Mouse (Mus musculus): ENCODE data around the gene Stard3.

Stard3 gene

DNA sequence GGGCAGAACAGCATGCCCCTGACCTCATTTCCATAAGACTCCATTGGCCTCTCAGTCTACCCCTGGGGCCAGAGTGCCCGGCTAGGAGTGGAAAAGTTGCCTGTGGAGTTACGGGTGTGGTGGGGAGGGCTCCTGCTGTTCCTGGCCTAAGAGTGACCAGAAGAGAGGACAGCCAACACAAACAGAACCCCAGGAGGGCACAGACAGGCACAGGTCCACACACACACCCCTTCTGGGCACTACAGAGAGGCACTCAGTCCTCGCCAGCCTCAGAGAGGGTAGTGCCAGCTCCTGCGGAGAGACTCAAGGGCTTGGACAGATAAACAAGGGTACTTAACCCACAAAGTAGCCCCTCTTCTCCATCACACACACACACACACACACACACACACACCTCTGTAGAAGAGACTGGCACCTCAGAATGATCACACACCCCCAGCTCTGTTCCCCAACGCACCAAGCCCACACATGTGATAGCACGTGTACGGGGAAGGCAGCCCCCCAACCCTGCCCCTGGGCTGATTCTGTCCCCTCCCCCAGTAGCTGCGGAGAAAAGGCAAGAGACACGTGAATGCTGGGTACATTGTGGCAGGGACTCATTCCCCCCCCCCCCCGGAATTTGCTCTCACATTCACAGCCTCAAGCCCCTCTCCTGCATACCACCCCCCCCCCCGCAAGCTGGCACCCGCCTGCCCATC is 10.6 kb upstream of the Stard3 start:
- no peak for DNase-seq (ENCODE audit: low spot score in 2 of 2)

DNA sequence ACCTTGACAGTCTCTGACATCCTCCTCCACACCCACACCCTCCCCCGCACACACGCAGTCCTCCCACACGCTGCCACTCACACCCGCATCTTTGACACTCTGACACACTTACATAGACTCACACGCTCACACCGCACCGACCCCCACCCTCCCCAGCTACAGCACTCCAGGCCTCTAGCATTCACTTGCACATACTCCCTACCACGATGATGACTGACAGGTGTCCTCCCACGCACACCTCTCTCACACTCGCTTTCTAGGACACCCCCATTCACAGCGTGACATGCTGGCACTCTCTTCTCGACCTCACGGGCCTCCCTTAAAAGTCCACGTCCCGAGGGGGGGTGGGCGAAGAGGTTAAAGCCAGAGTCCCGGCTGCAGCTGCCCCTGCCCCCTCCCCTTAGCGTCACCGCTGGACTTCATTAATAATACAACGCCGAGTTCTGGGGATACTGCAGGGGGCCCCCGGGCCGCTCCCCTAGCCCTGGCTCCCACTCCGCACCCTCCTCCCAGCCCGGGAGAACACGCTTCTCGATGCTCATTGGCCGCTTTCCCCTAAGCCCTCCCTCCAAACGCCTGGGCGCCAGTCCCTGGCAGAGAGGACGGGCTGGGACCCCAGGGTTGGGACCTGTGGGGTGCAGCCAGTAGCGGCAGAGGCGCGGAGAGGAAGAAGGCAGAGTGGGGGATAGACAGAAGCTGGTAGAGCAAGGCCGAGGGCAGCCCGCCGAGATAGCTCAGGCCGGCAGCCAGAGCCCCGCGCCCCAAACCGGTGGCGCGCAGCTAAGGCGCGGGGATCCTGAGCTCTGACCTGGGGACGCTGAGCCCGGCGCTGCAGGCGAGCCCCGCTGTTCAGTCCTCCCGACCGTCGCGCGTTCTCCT is 9.8 kb upstream of the Stard3 start, which contains the start of gene Ppp1r1b:
TSS of gene Ppp1r1b (plus strand) at position 322 of the 879 bp plus-strand sequence.
- no peak for DNase-seq (ENCODE audit: low spot score in 2 of 2)

DNA sequence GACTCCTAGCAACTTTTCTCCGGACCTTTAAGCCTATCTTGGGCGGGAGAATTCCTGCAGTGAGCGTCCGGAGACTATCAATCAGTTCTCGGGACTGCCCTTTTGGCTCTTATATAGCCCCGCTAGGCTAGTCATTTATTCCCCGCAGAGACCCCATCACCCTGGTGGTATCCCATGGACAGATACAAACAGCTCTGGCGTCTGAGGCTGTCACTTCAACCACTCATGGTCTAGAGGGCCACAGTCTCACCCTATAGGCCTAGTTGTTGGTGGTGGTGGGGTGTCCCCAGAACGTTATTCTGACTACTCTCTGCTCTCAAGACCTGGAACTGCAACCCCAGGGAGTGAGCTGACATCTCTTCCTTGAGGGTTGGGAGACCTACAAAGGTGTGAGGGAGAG is 8.9 kb upstream of the Stard3 start:
- no peak for DNase-seq (ENCODE audit: low spot score in 2 of 2)

DNA sequence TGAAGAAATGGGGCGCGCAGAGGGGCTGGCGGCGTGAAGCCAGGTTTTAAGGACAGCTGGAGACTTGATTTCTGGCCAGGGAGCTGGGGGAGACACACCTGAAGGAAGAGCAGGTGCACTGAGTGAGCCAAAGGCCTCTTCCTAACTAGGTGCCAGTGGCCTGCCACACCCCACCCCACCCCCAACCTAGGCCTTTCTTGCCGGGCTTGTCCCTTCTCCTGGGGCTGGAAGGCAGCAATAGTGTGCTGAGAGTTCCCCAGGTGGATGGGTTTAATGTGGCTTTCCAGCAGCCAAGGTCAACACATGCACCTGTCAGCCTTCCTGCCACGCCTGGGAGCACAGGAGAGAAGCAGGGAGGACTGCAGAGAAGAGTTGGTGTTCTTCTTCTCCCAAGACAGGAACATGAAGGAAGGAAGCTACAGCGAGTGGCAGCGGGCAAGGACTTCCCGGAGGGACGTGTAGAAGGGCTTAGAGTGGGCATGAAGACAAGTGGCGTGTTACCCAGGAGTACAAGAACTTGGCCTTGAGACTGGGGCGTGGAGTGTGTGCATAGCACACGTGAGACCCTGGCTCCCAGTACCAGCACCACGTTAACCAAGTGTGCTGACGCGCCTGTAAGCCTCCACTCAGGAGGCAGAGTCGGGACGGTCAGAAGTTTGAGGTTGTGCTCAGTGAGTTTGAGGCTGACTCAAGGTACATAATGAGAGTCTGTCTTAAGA is 5.7 kb upstream of the Stard3 start:
- no peak for DNase-seq (ENCODE audit: low spot score in 2 of 2)

DNA sequence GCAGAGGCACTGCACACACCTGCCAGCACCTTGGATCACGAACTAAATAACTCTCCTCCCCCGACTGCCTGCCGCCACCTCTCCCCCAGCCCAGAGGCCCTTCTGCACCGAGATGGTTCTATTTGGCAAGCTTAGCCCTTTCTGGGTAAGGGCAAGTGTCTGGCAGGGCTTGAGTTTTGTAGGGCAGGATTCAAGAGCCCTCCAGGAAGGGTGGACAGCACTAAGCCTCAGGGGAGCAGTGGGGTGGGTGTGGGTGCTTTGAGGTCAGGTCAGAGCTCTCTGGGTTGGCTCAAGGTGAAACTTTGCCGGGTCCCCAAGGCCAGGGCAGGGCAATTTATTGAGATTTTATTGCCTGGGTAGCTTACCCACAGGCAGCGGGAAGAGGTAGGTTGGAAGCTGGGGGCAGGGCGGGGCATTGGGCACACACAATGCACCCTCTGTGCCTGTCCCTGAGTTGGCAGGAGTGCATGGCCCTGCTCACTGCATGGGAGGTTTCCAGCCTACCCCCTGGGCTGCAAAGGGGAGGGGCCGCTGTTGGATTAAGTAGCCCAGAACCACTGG is 4.4 kb upstream of the Stard3 start:
- DNase-seq (ENCODE audit: low spot score in 2 of 2), result no peak

DNA sequence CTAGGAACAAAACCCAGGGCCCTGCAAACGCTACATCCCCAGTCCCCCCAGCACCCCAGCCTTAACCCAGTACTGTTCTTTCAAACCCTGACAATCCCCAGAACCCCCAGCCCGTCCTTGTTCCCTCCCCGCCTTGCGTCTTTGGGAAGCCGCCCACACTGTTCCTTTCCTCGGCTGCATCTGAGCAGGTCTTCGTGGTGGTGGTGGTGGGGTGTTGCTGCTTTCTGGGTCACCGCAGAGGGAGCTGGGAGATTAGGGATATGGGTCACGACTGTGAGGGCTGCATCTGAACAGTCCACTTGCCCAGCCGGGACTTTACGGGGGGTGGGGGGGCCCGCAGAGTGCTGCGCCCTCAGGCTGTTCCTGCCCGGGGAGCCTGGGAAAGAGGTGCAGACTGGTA is 3.7 kb upstream of the Stard3 start:
- DNase-seq (ENCODE audit: low spot score in 2 of 2), result no peak

DNA sequence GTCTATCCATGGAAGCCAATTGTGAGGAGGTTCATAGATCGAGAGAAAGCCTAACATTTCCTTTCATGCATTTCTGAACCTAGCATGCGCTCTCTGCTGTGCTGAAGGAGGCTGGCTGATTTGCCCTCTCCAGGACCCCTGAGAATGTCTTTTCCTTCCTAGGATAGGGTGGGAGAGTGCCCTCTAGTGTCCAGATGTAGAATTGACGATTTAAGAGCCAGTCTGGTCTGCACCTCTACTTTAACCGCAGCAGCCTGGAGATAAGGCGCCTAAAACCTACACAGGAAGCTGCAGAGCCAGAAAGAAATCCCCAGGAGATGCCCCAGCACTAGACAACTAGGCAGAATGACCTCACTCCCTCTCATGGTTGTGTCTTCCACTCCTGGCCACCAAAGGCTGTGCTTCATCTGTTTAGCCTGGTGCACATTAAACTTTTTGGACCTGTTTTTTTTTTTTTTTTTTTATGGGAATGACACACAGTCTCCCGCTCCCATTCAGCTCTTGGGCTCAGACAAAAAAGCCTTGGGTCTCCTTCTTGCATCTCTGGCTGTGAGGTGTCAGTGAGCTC is 2.4 kb upstream of the Stard3 start:
- peak in 1 of 2 experiments; percentile 53 for DNase-seq (ENCODE audit: low spot score in 2 of 2)

DNA sequence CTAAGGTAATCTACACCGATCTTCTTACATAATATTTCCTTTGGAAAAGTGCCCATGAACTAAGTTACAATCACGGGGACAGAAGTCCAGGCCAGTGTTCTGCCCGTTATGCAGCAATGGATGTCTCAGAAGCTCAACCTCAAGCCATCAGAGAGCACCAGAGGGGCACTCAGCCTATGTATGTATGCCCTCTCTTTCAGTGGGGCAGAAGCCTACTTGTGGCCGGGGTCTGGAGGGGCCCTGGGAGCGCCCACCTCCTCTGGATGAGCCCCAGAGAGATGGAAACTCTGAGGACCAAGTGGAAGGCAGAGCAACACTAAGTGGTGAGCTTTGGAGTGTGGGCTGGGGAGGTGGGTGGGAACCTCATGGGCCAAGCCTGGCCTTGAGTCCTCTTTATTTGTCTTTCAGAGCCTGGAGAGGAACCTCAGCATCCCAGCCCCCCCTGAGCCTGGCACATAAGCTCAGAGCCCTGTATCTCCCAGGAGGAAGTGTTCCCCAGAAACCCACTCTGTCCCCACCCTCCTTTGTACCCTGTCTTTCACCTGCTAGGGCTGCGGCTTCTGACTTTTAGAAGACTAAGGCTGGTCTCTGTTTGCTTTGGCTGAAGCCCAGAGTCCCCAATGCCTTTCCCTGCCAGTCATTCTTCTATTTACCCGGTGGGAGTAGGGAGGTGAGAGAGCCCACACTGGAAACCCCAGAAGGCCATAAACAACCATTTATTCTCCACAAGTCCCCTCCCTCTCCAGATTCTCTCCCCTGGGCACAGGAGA is 1.4 kb upstream of the Stard3 start:
- no peak for DNase-seq (ENCODE audit: low spot score in 2 of 2)

DNA sequence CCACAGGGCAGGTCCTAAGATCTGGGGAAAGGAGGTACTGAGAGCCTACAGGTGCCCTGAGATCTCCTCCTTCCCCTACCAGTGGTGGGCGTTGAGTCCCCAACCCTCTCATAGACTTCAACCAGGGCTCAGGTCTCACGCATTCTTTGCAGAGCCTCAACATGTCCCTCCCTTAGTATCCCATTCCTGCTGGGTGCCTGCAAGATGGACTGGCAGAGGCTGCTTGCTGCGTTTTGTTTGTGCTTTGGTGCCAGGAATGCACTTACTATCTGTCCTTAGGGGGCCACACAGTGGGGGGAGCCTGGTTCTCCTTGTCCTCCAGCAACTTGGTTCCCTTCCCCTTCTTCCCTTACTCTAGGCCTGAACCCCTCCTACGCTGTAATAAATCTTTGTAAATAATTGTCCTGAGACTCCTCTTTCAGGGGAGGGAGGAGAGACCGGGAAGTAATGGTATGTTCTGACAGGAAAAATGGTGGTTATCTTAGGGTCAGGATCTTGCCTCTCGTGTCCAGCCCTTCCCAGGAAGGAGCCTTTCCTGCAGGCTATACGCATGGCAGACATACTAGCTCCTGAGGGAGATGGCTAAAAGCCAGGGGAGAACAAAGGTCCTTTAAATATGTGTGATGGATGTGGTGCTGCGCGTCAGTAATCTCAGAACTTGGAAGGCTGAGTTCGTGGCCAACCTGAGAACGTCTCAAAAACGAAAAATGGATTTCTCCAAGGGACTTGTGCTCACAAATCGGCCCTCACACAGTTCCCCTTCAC is 590 bp upstream of the Stard3 start:
- no peak for DNase-seq (ENCODE audit: low spot score in 2 of 2)

DNA sequence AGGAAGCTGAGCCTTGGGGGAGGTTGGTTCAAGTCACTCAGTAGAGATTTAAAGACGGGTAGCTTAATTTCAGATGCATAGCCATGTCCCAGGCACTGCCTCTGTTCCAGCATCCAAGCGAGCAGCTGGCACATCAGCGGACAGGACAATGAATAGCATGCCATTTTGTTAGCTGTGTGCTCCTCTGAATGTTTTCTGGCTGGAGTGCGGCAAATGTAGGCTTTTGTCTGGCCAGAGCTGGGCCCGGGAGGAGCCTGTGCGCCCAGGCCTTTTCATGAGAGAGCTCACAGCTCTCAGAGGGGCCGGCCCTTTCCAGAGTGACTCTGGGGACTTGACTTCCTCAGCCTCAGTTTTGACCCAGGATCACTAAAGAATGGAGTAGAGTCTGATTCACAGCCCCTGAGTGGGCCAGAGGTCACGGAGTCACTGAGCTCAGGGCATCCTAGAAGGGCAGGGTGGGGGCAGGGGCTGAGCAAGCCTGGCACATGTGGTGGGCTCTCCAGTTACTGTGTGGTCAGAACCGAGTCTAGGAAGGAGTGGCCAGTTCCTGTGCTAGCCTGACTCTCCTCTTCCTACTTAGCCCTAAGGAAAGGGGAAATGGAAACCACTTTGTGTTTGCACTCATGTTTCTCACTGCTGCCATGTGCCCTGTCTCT is 2.8 kb downstream of the Stard3 start:
- DNase-seq (ENCODE audit: low spot score in 2 of 2), result no peak

DNA sequence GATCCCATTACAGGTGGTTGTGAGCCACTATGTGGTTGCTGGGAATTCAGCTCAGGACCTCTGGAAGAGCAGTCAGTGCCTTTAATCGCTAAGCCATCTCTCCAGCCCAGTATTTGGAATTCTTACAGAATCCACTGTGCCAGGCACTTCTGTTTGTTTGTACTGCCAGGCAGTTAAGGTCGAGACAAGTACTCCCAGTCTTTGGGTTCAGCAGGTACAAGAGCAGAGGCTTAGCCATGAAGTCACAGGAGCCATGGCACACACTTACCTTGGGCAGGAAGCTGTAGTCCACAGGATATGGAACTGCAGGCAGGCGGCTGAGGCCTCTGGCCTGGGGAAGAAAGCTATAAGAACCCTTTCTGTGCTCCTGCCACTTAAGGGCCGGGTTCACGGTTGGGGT is 5.6 kb downstream of the Stard3 start:
- no peak for DNase-seq (ENCODE audit: low spot score in 2 of 2)

DNA sequence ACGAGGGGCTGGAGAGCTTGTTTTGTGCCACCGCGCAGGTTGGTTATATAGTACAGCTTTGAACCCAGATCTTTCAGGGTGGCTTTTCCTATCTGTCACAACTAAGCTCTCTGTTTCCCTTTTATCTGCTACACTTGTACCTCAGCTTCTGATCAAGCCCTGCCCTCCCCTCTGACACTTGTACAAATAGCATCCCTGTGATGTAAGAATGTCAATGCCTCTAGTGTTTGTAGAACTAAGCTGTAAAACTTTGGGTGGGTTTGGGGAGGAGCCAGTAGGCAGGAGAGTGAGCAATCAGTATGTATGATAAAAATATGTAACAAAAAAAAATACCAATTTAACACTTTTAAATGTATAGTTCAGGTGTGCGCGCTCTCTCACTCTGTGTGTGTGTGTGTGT is 6.2 kb downstream of the Stard3 start:
- DNase-seq (ENCODE audit: low spot score in 2 of 2), result no peak

DNA sequence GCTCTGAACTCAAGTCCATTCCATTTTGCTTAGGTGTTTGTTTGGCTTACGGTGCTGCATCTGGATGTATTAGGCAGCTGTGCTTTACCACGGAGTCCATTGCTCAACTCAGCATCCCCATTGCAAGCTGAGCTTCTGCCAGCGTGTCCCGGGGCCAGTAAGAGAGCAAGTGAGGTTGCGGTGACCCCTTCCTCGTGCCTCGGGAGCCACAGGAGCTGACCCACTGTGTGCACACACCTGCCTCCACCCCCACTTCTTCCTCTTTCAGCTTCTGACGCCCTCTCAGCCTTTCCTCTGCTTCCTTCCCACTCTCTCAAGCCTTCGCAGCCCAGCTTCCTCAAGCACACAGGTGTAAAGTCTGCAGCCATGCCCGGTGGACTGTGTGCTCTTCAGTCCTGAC is 8.1 kb downstream of the Stard3 start:
- DNase-seq (ENCODE audit: low spot score in 2 of 2), result no peak

DNA sequence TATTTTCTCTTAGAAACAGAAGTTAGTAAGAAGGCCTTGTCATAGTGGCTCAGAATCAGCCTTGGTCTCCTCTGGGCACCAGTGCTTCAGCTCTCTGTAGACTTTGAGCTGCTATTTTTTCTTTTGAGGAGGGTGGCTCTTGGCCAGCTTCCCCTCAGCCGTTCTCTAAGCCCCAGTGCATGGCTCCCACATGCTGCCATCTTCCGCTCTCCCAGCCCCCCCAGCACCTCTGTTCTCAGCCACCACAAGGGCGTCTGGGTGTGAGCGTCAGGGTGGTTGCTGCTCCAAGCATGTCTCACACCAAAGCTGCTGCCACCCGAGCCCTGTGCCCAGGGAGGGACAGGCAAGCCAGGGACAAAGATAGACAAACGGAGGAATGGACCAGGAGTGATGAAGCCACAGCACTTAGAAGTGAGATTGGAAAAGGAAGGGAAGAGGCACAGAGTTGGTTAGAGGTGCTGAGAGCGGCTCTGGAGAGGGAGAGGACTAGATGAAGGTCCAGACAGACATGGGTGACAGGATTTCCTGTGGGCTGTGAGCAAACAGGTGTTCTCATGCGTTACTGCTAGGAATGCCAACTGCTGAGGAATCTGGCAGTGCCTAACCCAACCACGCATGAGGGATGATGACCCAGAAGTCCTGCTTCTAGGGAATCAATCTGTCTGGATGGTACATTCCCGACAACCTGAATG is 9.1 kb downstream of the Stard3 start:
- DNase-seq (ENCODE audit: low spot score in 2 of 2), result no peak

DNA sequence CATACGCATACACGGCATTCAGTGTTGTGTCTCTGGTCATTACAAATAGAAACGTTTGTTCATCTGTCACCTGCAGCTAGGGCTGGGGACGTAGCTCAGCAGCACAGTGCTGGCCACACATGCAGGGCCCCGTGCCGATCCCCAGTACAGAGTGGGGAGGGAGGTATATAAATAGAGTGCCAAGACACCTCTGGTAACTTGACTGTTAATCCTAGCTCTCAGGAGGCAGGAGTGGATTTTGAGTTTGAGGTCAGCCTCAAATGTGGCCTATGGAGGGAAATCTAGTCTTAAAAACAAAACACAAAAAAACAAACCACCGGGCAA is 9.7 kb downstream of the Stard3 start:
- DNase-seq (ENCODE audit: low spot score in 2 of 2), result no peak

DNA sequence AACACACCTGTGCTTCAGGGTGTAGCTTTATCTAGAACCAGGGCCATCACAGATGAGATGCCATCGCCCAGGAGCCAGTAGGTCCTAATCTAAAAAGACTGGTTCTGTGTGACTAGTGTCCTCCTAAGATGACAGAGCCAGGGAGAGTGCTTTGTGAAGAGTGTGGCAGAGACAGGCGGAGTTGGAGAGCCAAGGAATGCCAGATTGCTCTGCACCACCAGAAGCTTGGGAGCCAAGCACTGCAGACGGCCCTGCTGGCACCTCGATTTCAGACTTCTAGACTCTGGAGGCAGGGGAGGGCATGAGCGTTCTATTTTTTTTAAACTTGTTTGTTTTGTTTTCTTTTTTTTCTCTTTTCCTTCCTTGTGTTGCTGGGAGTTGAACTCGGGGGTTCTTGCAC is 11.2 kb downstream of the Stard3 start:
- no peak for DNase-seq (ENCODE audit: low spot score in 2 of 2)

DNA sequence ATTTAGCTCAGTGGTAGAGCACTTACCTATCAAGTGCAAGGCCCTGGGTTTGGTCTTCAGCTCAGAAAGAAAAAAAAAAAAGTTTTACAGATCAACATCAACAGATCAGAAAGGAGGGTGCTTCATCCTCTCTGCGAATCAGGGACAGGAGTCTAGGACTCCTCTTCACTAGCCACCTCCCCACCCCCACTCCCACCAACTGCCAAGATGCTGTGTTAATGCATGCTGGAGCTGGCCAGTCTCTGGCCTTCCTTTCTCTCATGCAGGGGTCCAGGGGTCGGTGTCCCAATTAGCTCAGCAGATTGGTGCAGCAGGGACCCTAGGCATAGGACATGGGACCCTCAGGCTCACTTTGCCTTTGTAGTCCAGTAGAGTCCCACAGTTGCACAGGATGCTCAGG is 12.4 kb downstream of the Stard3 start:
- DNase-seq (ENCODE audit: low spot score in 2 of 2), result no peak

DNA sequence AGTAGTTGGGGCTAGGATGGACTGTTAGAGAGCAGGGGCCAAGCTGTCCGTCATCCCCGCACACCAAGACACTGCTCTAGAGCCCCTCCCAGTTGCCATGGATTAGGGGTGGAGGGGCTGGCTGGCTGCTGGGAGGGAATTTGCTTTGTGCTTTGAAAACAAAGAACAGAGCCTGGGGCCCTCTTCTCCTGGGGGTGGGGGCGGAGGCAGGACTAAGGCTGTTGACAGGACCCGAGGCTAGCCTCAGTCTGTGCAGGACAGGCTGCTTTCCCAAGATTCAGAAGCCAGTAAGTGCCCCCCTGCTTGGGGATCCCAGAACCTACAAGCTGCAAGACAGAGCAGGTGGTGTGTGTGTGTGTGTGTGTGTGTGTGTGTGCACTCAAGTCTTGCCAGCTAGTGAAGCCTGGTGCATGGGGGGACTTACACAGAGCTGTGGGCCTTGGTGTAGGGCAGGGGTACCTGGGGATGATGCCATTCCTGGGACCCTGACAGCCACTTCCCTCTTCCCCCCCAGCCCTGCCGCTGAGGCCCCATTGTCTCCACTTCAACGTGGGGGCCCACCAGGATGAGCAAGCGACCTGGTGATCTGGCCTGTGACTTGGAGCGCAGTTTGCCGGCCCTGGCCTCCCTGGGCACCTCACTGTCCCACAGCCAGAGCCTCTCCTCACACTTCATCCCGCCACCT is 13.5 kb downstream of the Stard3 start:
- no peak for DNase-seq (ENCODE audit: low spot score in 2 of 2)

DNA sequence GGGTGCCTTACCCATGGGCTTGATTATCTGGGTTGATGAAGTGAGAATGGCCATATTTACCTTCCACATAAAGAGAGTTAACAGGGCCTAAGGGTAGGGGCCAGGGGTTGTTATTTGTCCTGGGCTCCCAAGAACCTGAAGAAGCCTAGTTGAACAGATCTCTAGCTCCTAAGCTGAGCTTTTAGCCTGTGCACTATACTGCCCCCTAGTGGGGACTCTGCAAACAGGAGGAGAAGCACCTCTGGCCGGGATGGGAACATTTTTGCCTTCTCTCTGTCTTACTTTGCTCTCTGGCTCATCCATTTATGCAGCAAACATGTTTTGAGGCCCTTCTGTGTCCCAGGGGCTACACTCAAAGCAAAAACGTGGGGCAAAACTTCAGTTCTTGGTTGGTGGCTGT is 14.2 kb downstream of the Stard3 start:
- DNase-seq (ENCODE audit: low spot score in 2 of 2), result peak in 1 of 2 experiments; percentile 61
